Mouse (Mus musculus) lung, adult 2 months (tissue): Measurements from ENCODE around the gene Gpr33.

Experiments used
- CTCF ChIP-seq: fragments of 200-500 bp; IDR thresholded peaks from 2 replicates; pipeline ENCODE4 v1.5.1; 2011; ENCODE audit warnings: mild to moderate bottlenecking, low read length, control low read depth; ENCODE audit not compliant: insufficient read depth
- POLR2A ChIP-seq: fragments of 200-500 bp; IDR thresholded peaks from 2 replicates; pipeline ENCODE4 v1.6.1; 2011; ENCODE audit warnings: low read depth, mild to moderate bottlenecking, control low read depth, low read length, borderline replicate concordance; ENCODE audit errors: extremely low read depth

DNA sequence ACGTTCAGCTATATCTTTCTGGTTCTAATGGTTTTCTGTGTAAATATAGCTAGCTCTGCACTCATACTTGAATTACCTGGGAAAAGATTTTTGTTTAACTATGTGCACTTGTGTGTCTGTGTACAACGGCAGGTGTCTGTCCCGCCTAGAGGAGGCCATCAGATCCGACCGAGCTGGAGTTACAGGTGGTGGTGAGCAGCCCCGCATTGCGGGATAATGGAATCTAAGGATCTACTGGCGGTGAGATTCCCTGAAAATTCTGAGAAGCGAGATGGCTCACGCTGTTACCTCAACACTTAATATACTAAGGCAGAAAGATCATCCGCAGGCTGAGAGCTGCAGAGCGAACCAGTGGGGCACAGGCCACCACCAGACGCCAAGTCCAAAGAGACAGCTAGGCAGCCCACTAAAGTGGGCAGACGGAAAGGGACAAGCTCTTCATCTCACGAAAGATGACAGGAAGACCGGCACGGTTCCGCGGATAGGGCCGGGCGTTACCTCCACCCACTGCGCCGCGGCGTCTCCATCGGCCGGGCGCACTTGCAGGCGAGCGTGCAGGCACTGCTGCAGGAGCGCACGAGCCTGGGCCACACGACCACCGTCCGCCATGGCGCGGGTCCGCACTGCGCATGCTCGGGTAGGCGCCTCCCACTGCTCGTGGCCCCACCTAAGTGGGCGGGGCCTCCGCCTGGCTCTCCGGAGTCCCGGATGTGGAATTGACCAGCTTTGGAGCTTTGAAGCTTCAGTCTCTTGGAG, 21.8 kb downstream of the Gpr33 start, which contains the start of gene Dtd2:
- TF ChIP-seq POLR2A (peak; percentile 99), CTCF (no peak)
